23 mouse cellular contexts compared by ENCODE assay signal in genomic region chr3:68306726-68307125, GRCm38 (mm10).
A peak's percentile ranks its signal among the peaks of the same experiment; 100 is the strongest.
DNase-seq lines count a peak whose midpoint lies in the region; ATAC-seq and TF ChIP-seq lines count a peak whose summit lies in the region.
"Had no signal": no experiment of that assay in that cellular context is flagged by ENCODE, and none has a peak within 500 bp of the region (broad histone marks: within the 10 kb centered on the region; RNA-seq: fewer than 3 reads in every experiment).

No protein-coding gene starts in this region.

- no peaks in the 10 kb centered on the region for H3K27me3 ChIP-seq in hindbrain, embryonic 12.5 days
- H3K27me3 ChIP-seq: embryonic facial prominence, embryonic 13.5 days; embryonic facial prominence, embryonic 15.5 days had no signal

- H3K4me2 ChIP-seq in hindbrain, embryonic 12.5 days (replicated peaks): no peak overlapping the region
- H3K4me2 ChIP-seq: embryonic facial prominence, embryonic 13.5 days; embryonic facial prominence, embryonic 15.5 days; forebrain, embryonic 12.5 days had no signal

- ATAC-seq in hindbrain, embryonic 12.5 days (ENCODE audit: low FRiP score): no peak
- ATAC-seq: activated CD4-positive, CD25-positive, alpha-beta regulatory T cell, adult 4 months; forebrain, embryonic 14.5 days had no signal

- no peaks in the 10 kb centered on the region; a peak in 1 of 4 replicates for H3K4me1 ChIP-seq in ES-E14 (ENCODE audit: control insufficient read depth in 2 of 2, insufficient read depth in 2 of 2, low read length in 2 of 2, poor library complexity in 1 of 2)
- H3K4me1 ChIP-seq in hindbrain, embryonic 12.5 days: no peaks in the 10 kb centered on the region; the same call in 1 of the 2 replicates
- H3K4me1 ChIP-seq: embryonic facial prominence, embryonic 13.5 days; embryonic facial prominence, embryonic 15.5 days; forebrain, embryonic 12.5 days had no signal

- WGBS in hindbrain, embryonic 12.5 days: 28% methylated on average over 4 of the region's 4 CpGs

- in situ Hi-C loops in ES-E14 (cut with MboI; ENCODE audit: low sequenced_read_pairs in 2 of 2, unreplicated experiment in 2 of 2): no loop called here

- intact Hi-C loops in gastrocnemius, adult 2 months (cut with DNase I): no loop called here

- DNase-seq in ES-E14 (ENCODE audit: low read depth, low spot score) (peak; percentile 36), WW6 (ENCODE audit: low read depth, low spot score) (peak; percentile 5)
- peak; percentile 2 for DNase-seq in brain, embryonic 14.5 days (ENCODE audit: low read depth)
- no peak for DNase-seq in gastrocnemius, adult 2 months
- DNase-seq in heart, adult 8-10 months (ENCODE audit: low spot score): no peak
- DNase-seq: adrenal gland, adult 8-10 months; adrenal gland, postnatal 14 days; adrenal gland, postnatal 36 days; cerebellum, adult 11 months; cerebellum, adult 18-20 months; cerebellum, adult 8-10 months; cerebellum, adult 9-11 months; cerebellum, postnatal 14 days; cerebellum, postnatal 36 days; embryo, embryonic 11 days had no signal

- H3K27ac ChIP-seq in ES-E14 (ENCODE audit: insufficient read depth, low read depth, low read length, poor library complexity, severe bottlenecking): no peak overlapping the region
- H3K27ac ChIP-seq in hindbrain, embryonic 12.5 days: no peak overlapping the region
- no peak overlapping the region for H3K27ac ChIP-seq in gastrocnemius, adult 2 months
- H3K27ac ChIP-seq: embryonic facial prominence, embryonic 13.5 days; embryonic facial prominence, embryonic 15.5 days; forebrain, embryonic 10.5 days; forebrain, embryonic 12.5 days had no signal

- no peak for TF ChIP-seq CTCF in brain, embryonic 14.5 days (IDR thresholded peaks at IDR 0.05; ENCODE audit: borderline replicate concordance, extremely low read depth, insufficient read depth, insufficient read length)
- TF ChIP-seq CTCF in gastrocnemius, adult 2 months (IDR thresholded peaks at IDR 0.05): no peak

- no peak overlapping the region for H3K4me3 ChIP-seq in ES-E14 (ENCODE audit: insufficient read depth in 1 of 2, low read depth in 1 of 2, low read length in 2 of 2, poor library complexity in 1 of 2, severe bottlenecking in 1 of 2)
- H3K4me3 ChIP-seq in hindbrain, embryonic 12.5 days: no peak overlapping the region
- no peak overlapping the region for H3K4me3 ChIP-seq in gastrocnemius, adult 2 months
- H3K4me3 ChIP-seq: embryonic facial prominence, embryonic 13.5 days; embryonic facial prominence, embryonic 15.5 days; erythroblast, embryonic 14.5 days; forebrain, embryonic 10.5 days; forebrain, embryonic 12.5 days had no signal

- no peaks in the 10 kb centered on the region for H3K9me3 ChIP-seq in ES-E14 (ENCODE audit: control insufficient read depth, insufficient read depth, low read depth, low read length)
- H3K9me3 ChIP-seq in hindbrain, embryonic 12.5 days (replicated peaks): no peaks in the 10 kb centered on the region
- H3K9me3 ChIP-seq: embryonic facial prominence, embryonic 13.5 days; embryonic facial prominence, embryonic 15.5 days; forebrain, embryonic 10.5 days; forebrain, embryonic 12.5 days had no signal

- TF ChIP-seq POLR2A in brain, embryonic 14.5 days (IDR thresholded peaks at IDR 0.05; ENCODE audit: borderline replicate concordance, extremely low read depth, insufficient read depth, insufficient read length, poor library complexity, severe bottlenecking): no peak

- no peaks in the 10 kb centered on the region for H3K36me3 ChIP-seq in ES-E14 (ENCODE audit: control insufficient read depth, insufficient read depth, low read length, poor library complexity, severe bottlenecking)
- H3K36me3 ChIP-seq in hindbrain, embryonic 12.5 days: no peaks in the 10 kb centered on the region
- H3K36me3 ChIP-seq: embryonic facial prominence, embryonic 13.5 days; embryonic facial prominence, embryonic 15.5 days; forebrain, embryonic 10.5 days; forebrain, embryonic 12.5 days had no signal

- H3K9ac ChIP-seq in ES-E14 (ENCODE audit: insufficient read depth, low read depth, low read length, poor library complexity, severe bottlenecking): no peak overlapping the region
- no peak overlapping the region for H3K9ac ChIP-seq in hindbrain, embryonic 12.5 days
- H3K9ac ChIP-seq: embryonic facial prominence, embryonic 13.5 days; embryonic facial prominence, embryonic 15.5 days; forebrain, embryonic 12.5 days had no signal

TF ChIP-seq in ES-E14, 5 proteins besides CTCF, POLR2A, EP300 and RAD21:
- TF ChIP-seq ZNF384 (IDR thresholded peaks at IDR 0.05; ENCODE audit: low read depth, low read length): no peak
- no peak for TF ChIP-seq MAFK (IDR thresholded peaks at IDR 0.05; ENCODE audit: insufficient read depth, low read depth, low read length)
- TF ChIP-seq CHD2 (IDR thresholded peaks at IDR 0.05; ENCODE audit: low read depth, low read length): 0 out of 2 replicates have a peak, but pooled peaks have one; percentile 30
- TF ChIP-seq ZC3H11A (IDR thresholded peaks at IDR 0.05; ENCODE audit: borderline replicate concordance, low read depth, low read length): no peak
TF ChIP-seq in ES-E14: peak in this region for 1.

Comparison
In these comparisons a context has a peak if more than half of its experiments do, and no peak if none do; other contexts are left out.
1. DNase-seq: peak in ES-E14 (single experiment), WW6 (single experiment) and brain, embryonic 14.5 days (single experiment); none in gastrocnemius, adult 2 months (single experiment) and heart, adult 8-10 months (single experiment).